Mouse (Mus musculus) heart, postnatal 0 days (tissue): Measurements from ENCODE around the gene Shroom2.

Source experiments
- CTCF ChIP-seq: IDR thresholded peaks from 2 replicates; pipeline ENCODE4 v1.5.1; 2016; ENCODE audit warnings: antibody characterized with exemption, control low read depth, low read depth
- EP300 ChIP-seq: IDR thresholded peaks from 2 replicates; pipeline ENCODE4 v1.6.1; 2016; ENCODE audit warnings: antibody characterized with exemption, low read depth

DNA sequence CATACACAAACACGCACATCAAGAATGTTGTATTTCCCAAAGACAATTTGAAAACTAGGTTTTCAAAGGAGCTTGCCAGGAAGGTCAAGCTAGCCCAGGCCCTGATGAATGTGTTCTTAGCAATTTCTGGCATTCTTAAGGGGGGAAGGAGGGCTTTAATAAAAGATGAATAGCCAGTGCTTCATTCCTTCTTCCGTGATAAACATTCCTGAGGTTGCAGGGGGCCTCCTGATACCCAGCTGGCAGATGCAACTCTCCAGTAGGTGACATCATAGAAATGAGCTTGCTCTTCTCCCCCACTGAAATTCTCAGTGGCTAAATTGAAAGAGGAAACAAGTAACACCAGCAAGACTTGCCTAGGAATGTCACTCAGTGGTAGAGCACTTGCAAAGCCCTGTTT, 5.1 kb downstream of the Shroom2 start:
- no peak for TF ChIP-seq CTCF
- TF ChIP-seq EP300: no peak
